Mouse (Mus musculus) spleen, adult 2 months (tissue): Measurements from ENCODE around the gene Rrn3.

Experiments used
- CTCF ChIP-seq: fragments of 200-500 bp; IDR thresholded peaks from 2 replicates; pipeline ENCODE4 v1.5.1; 2011; ENCODE audit warnings: mild to moderate bottlenecking, inconsistent platforms; ENCODE audit not compliant: insufficient read depth, insufficient read length, insufficient replicate concordance; ENCODE audit errors: extremely low read depth
- POLR2A ChIP-seq: fragments of 200-500 bp; IDR thresholded peaks from 2 replicates; pipeline ENCODE4 v1.6.1; 2011; ENCODE audit warnings: low read depth, low read length, inconsistent platforms

DNA sequence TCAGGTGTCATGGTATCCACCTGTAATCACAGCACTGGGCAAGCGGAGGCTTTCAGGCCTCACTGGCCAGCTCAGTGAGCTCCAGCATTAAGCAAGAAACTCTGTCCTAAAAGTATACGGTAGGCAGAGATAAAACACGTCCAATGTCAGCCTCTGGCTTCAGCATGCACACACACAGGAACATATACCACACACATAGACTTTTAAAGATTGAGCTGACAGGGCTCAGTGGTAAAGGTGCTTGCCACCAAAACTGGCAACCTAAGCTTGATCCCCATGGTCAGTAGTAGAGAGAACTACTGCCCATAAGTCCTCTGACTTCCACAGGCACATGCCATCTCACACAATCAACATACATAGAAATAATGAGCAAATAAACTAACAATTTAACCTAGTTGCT lies 60.4 kb downstream of the Rrn3 start:
- TF ChIP-seq CTCF (no peak), POLR2A (no peak)
